Mouse (Mus musculus): ENCODE measurements around the gene Ckap2l.

Ckap2l gene

GRCm38 (mm10) chr2:129263073-129263472, 33.9 kb downstream of the Ckap2l start:
- DNase-seq (ENCODE audit: inconsistent ontology term) = peak; percentile 42

GRCm38 (mm10) chr2:129261151-129261794, 35.7 kb downstream of the Ckap2l start:
- DNase-seq (ENCODE audit: inconsistent ontology term) = no peak

GRCm38 (mm10) chr2:129260646-129261045, 36.4 kb downstream of the Ckap2l start:
- DNase-seq (ENCODE audit: inconsistent ontology term) = no peak

GRCm38 (mm10) chr2:129258475-129259211, 38.4 kb downstream of the Ckap2l start:
- DNase-seq (ENCODE audit: inconsistent ontology term) = peak; percentile 66

- DNase-seq (ENCODE audit: inconsistent ontology term) = no peak
Measured at GRCm38 (mm10) chr2:129258056-129258455, 39.0 kb downstream of the Ckap2l start.

- DNase-seq (ENCODE audit: inconsistent ontology term) = no peak
Measured at GRCm38 (mm10) chr2:129256006-129256405, 41.0 kb downstream of the Ckap2l start.

GRCm38 (mm10) chr2:129254076-129254475, 42.9 kb downstream of the Ckap2l start:
- no peak for DNase-seq (ENCODE audit: inconsistent ontology term)

- no peak for DNase-seq (ENCODE audit: inconsistent ontology term)
Measured at GRCm38 (mm10) chr2:129253631-129253970, 43.4 kb downstream of the Ckap2l start.

GRCm38 (mm10) chr2:129252836-129253630, 44.0 kb downstream of the Ckap2l start:
- peak; percentile 61 for DNase-seq (ENCODE audit: inconsistent ontology term)

- DNase-seq (ENCODE audit: inconsistent ontology term) = no peak
Measured at GRCm38 (mm10) chr2:129249321-129249720, 47.7 kb downstream of the Ckap2l start.

GRCm38 (mm10) chr2:129247707-129248121, 49.3 kb downstream of the Ckap2l start:
- DNase-seq (ENCODE audit: inconsistent ontology term) = no peak

- no peak for DNase-seq (ENCODE audit: inconsistent ontology term)
Measured at GRCm38 (mm10) chr2:129246924-129247323, 50.1 kb downstream of the Ckap2l start.

- no peak for DNase-seq (ENCODE audit: inconsistent ontology term)
Measured at GRCm38 (mm10) chr2:129246436-129246835, 50.6 kb downstream of the Ckap2l start.

- DNase-seq (ENCODE audit: inconsistent ontology term) = no peak
Measured at GRCm38 (mm10) chr2:129245618-129246017, 51.4 kb downstream of the Ckap2l start.

GRCm38 (mm10) chr2:129244446-129245120, 52.4 kb downstream of the Ckap2l start:
- DNase-seq (ENCODE audit: inconsistent ontology term) = no peak

- peak; percentile 65 for DNase-seq (ENCODE audit: inconsistent ontology term)
Measured at GRCm38 (mm10) chr2:129243786-129244185, 53.2 kb downstream of the Ckap2l start.

- no peak for DNase-seq (ENCODE audit: inconsistent ontology term)
Measured at GRCm38 (mm10) chr2:129243005-129243404, 54.0 kb downstream of the Ckap2l start.

- DNase-seq (ENCODE audit: inconsistent ontology term) = no peak
Measured at GRCm38 (mm10) chr2:129241845-129242833, 54.9 kb downstream of the Ckap2l start.

- no peak for DNase-seq (ENCODE audit: inconsistent ontology term)
Measured at GRCm38 (mm10) chr2:129240726-129241432, 56.1 kb downstream of the Ckap2l start.

- no peak for DNase-seq (ENCODE audit: inconsistent ontology term)
Measured at GRCm38 (mm10) chr2:129236526-129236925, 60.5 kb downstream of the Ckap2l start.
